Mouse (Mus musculus): Measurements from ENCODE around the gene Ahcyl2.

GRCm38 (mm10) chr6:29785759-29786158 is 17.9 kb downstream of the Ahcyl2 start:
- TF ChIP-seq CTCF (IDR thresholded peaks at IDR 0.05; ENCODE audit: borderline replicate concordance, extremely low read depth, insufficient read depth, insufficient read length) (no peak), POLR2A (IDR thresholded peaks at IDR 0.05; ENCODE audit: borderline replicate concordance, extremely low read depth, insufficient read depth, insufficient read length, poor library complexity, severe bottlenecking) (no peak)
